Mouse (Mus musculus) urinary bladder, adult 18-20 months (tissue): Measurements from ENCODE around the gene Bcl2l11.

Source experiments
- DNase-seq, 2 experiments: peaks; one replicate each; pipeline ENCODE4 v3.0.0; 2022; ENCODE audit warnings: low spot score in 2 of 2, mixed read lengths in 2 of 2

The Bcl2l11 gene

DNA sequence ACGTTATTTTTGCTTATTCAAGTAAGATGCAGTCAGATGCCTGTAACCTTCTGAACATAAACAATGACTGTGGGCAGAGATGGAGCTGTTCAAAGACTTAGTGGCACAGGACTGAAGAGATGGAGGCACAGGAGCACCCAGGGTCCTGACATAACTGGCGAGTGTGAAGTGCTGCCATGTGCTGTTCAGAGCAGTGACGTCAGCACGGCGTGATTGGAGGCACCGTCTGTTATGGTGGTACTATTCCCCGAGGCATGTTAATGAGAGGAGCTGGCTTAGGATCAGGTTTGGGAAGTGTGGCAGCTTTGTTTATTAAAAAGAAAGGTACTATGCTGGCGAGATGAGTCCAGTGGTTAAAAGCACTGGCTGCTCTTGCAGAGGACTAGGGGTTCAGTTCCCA lies 13.1 kb downstream of the Bcl2l11 start:
- DNase-seq = no peak

DNA sequence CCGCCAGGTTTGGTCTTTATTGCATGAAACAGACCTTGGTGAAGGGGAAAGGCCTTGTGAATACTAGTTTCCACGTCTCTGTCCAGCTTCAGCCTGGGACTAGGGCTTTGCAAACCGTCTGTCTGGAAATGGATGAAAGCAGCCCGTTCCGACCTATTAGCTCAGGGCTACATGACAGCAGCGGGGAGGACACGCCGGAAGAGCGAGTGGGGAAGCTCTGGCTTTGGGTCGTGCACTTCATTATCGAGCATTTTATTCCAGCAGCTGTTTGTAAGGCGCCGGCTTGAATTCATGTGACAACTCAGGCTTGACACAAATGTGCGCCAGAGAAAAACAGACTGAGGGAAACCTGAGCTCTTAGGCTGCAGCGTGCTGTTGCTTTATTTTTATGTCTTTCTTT lies 13.9 kb downstream of the Bcl2l11 start:
- DNase-seq = no peak

DNA sequence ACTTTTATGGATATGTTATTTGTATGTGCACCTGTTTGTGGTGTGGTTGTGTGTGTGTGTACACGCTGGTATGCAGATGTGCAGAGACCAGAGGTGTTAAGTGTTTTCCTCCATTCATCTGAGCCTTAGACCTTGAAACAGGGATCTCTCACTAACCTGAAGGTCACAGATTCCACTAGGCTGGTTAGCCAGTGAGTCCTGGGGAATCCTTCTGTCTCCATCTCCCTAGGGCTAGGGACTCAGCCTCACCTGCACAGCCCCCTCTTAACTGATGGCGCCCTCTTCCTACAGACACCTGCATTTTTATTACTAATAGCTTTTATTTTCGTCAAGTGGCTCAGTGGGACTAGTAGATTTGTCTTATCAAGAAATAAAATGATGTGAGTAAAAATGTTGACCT lies 14.3 kb downstream of the Bcl2l11 start:
- DNase-seq = no peak

DNA sequence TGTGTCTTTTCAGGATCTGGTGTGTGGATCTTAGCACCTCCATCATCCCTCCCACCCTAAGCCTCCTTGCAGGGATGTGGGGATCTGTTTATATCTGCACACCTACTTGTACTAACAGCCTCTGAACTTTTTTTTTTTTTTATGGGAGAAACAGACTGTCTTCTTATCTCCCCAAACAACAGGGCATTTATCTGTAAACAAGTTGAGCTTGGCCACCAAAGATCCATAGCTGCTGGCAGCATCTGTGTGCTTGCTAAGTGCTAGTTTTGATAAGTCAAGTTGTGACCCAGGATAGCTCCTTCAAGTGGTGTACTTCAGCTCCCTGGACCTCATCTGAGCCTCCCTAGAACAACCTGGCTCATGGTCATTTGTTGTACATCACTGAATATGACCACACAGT lies 18.2 kb downstream of the Bcl2l11 start:
- DNase-seq = no peak

DNA sequence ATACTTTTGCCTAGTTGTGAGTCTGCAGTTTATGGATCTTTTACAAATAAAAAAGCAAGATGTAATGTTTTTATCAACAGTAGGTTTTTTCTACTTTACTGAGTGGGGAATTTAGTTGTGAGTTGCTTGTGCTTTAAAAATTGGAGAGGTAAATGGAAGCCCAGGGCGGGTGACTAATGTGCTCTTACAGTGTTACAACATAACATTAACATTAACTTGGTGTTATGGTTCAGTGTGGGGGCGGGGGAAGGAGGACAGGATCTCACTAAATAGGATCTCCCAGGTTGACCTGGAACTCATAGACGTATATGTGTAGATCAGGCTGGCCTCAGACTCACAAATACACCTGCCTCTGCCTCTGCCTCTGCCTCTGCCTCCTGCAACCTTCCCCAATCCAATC lies 19.6 kb downstream of the Bcl2l11 start:
- no peak for DNase-seq

DNA sequence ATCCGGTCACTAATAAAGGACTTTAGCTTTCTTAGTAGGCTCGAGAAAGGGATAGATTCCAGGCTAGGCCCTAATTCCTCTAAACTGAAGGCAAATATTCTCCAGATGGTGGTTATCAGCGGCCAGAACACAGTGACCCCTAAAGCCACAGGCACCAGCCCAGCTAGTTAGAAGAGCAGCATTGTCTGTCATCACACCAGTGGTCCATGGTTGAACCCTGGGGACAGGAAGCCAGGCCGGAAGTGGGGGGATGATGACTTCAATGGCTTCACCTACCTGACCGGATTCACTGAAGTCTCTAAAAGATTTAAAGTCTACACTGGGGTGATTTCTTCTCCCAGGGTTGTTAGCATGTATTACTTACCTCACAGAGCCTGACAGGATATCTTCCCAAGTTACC lies 23.8 kb downstream of the Bcl2l11 start:
- no peak for DNase-seq

DNA sequence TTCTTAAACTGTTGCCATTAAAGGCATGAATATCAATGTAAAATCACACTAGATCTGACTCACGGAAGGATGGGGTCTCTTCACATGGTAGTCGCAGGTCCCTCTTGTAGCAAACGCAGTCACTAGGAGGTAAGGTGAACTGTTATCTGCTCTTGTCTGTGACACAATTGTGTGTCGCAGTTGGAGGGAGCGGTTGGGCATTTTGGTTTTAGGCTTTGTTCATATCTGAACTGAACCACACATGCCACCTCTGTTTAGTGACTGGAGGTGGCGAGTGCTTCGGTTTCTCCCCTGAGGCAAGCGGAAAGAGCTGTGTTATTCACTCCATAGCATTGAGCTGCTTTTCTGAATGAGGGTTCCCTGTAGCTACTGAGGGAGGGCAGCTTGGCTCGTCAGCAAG lies 26.4 kb downstream of the Bcl2l11 start:
- no peak for DNase-seq

DNA sequence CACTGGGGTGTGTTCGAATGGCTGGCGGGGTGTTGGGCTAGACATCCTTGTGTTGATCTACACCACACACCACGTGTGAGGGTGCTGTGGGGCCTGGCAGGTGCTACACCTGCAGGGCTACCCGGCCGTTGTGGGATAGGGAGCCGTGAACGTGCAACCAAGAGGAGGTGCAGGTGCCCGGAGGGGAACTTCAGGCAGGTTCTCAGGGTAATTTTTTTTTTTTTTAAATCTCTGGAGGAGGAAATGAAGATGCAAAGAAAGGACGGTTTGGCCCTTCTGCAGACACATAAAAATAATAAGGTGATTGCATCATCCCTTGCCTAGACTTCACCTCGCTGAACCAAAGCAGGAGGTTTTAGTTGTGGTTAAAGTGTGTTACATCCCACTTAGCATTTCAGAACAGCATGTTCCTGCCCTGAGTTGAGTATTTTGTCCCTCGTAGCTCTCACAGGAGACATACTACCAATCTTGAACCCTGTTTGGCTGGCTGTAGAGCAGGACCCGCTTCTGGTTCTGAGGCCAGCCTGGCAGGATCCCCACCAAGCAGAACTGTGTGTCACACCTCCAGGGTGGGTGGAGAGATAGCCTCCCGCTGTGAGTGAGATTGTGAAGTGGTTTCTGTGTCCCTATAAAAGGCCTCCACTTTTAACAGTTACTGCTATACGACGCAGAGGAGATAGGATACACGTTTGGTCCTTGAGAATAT lies 27.2 kb downstream of the Bcl2l11 start:
- no peak for DNase-seq

DNA sequence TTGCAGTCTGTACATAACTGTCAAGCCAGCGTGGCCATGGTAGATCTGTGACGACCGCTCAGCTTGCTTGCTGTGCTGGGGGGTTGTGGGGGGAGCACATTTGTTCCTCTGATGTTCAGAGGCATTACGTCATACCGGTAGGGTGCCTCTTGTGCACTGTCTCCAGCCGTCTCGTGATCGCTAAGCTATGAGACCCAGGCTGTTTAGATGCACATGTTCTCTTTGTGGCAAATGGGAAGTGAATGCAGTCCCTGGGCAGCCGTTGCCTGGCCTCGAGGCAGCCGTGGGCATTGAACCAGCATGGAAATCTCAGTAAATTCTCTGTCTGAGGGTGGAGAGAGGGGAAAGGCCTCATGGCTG lies 27.7 kb downstream of the Bcl2l11 start:
- DNase-seq = no peak

DNA sequence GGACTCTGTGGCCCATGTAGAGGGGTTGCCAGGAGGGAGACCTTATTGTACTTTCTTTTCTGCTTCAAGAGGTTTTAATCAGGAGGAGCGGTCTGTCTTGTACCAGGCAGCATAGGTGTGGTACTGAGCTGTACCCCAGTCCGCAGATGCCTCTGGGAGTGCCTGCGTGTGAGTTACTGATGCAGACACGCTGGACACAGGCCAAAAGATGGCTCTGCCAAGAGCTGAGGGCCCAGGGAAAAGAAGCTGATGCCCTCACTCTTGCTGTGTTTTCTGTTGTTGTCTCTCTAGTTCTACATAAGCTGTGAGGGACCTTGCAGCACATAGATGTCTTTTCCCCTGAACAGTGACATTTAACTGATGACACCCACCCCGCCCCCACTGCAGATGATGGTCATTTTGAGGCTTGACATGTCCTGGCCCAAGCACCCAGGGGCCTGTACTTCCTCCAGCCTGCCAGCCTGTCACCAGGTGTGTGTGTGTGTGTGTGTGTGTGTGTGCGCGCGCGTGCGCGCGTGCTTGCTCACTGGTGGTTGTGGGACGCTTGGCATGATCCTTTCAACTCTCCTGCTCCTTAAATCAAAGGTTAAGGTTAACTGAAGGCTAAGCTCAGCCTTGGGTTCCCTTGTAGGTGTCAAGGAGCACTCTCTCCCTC lies 29.7 kb downstream of the Bcl2l11 start:
- DNase-seq = no peak

DNA sequence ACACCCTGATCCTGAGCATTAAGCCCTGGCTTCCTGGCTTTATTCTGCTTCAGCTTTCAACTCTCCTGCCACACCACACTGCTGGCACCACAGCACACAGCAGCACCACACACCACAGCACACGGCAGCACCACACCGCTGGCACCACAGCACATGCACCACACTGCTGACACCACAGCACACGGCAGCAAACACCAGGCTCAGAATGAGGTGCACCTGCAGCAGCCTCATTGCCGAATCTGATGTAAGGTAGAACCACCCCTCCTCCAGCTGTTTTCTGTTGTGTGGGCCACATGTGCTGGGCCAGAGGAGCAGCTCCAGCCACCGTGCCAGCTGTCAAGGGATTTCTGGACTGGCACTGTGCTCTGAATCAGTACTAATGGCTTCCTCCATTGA lies 30.2 kb downstream of the Bcl2l11 start:
- no peak for DNase-seq

DNA sequence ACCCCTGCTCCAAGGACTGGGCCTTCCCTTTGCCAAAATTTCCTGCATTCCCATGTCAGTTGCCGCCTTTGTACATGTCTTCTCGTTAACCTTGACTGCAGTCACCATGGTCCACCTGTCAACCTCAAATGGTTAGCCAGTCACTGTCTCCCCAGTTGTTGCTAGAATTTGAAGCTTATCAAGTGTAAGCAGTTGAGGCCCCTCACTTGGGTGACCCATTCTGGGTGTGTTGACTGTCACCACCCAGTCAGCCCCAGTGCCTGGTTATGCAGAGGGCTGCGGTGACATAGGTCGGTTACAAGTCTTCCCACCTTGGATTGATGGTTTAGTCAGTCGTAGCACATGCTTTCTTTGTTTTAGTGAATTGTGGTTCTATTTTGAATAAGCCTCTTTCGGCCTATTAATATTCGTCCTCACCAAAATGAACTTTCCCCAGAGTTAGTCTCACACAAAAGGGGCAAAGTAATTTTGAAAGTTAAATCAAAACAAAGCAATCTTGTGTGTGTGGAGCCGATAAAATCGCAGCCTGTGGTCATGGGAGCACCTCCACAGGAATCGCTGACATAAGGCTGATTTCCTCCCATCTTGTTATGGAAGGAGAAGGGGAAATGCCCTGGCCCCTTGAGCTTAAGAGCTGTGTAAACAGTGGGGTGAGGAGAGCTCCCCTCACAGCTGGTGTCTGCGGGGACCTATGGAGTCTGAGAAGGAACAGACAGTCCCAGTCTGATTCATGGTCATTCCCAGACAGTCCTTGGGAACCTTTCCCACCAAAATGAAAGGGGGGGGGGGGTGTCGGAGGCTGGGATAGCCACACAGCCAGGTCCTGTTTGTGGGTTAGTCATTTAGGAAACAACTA lies 30.9 kb downstream of the Bcl2l11 start:
- DNase-seq = no peak

DNA sequence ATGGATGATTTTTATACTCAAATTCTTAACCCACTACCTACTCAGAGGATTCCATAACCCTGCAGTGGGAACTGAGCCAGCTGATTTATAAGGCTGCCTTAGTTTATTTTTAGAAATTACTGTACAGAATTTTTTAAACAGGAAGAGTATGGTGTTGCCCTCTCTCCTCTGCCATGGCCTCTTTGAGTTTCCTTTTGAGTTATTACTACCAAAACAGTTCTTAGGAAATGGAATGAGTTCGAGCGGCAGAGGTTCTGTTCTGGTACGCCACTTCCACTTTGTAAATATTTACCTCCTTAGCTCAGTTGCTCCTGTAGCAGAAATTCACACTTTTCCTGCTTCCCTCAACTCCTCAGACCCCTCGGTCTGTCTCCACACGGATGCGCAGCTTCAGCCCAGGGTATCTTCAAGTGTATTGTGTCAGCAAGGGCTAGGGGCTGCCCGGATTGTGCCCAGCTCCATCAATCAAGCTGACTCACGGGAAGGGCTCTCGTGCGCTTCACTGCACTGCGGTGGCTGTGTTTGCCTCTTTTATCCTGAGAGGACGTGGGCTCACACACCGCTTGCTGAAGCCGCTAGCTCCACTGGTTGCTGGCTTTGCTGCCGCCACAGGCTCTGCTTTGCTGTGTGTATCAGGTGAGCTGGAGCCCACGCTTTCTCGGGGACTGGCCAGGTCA lies 33.0 kb downstream of the Bcl2l11 start:
- DNase-seq = no peak

DNA sequence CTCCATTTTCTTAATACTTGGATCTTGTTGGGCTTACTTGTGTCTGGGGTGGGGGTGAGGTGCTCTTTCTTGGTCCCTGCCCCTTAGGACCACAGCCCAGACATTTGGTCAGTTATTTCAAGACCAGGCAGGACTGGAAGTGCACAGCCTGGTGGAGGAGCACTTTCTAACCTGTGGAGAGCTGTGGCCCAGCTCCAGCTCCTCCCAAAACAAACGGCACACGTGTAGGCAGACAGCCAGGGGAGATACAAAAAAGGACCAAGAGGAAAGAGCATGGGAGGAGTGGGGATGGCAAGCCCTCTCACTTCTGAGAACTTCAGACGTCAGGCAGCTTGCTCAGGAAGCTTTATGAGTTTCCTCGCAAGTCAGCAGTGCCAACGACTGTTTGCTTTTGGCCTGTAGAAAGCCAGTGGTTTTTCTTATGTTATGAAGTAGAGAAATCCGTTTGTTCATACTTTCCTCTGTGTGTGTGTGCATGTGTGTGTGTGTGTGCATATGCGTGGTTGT lies 33.8 kb downstream of the Bcl2l11 start:
- no peak for DNase-seq

DNA sequence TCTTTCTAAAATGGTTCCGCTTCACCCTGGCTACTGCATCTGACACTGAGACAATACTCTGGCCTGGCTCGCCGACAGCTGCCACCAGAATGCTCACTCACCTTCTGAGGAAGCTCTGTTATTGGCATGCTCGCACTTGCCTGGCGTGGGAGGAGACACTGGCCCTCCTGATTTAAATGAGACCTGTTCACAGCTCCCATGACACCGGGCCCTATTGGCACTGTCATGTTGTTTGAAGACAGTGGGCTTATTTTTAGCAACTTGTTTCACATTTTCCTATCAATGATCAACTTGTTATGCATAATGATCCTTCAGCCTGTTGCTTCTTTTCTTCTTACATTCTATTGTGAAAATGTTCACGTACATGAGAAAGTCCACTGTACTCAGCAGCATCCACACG lies 37.3 kb downstream of the Bcl2l11 start:
- DNase-seq = no peak

DNA sequence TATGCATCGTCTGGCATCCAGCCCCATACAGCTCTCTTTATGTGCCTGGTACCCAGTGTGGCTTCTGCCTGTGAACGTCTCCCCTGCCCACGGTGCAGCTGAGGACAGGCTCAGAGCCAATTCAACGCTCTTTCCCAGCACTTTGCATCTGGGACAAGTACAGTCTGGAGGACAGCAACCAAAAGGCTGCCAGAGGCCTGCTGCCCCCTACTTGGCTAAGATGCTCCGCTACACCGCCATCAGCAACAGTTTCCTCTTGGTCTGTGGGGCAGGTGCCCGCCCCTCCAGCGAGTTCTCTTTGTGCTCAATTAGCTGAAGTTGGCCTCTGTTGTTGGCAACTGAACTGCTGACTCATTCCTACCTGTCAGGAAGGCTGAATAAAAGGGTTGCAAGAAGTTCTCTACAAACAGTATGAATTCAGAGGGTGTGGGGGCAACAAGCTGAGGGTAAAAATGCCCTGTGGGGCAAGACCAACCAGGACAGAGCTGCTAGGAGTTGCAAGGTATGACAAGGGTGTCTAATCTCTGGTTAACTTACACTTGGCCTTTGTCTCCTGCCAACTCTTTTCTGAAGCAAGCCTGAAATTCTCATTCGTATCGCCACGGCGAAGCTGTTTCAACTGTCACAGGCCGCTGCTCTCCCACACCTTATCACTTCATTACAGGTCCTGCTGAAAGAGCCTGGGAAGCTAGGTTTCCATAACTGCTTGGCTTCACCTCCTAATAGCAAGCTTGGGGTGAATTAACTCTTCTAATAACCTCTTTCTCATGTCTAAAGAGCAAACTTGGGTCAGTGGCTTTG lies 41.0 kb downstream of the Bcl2l11 start:
- no peak for DNase-seq

DNA sequence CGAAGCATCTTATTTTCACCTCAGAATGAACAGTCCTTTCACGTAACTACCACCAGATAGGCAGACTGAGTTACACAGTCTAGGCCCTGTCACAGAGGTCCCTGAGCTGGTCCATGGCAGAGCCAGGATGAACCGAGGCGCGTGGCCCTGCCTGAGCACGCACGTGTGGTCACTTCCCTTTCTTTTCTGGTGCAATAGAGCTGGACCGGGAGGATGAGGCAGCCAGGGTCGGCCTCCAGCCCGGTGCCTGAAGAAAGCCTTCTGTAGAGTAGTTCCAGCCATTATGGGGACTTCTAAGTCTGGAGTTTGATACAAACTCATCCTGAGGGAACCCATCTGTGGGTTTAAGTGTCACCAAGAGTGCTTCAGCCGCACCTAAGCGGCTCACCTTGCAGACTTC lies 42.1 kb downstream of the Bcl2l11 start:
- no peak for DNase-seq

DNA sequence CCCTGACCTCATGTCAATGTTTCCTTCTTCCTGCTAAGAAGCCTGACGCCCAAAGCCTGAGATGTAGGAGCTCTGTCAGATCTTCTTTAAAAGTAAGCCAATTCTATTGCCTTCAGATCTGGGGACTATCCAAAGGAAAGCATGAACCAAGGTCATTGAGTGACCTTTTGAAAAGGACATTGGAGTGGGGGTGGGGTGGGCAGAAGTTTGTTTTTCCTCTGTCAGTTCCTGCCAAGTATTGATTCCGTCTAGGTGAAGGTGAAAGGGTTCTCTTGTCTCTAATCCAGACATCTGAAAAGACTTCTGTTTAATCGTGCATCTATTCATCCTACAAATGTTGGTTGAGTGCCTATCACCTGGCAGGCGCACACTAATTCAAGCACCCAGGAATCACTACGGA lies 43.6 kb downstream of the Bcl2l11 start:
- no peak for DNase-seq

DNA sequence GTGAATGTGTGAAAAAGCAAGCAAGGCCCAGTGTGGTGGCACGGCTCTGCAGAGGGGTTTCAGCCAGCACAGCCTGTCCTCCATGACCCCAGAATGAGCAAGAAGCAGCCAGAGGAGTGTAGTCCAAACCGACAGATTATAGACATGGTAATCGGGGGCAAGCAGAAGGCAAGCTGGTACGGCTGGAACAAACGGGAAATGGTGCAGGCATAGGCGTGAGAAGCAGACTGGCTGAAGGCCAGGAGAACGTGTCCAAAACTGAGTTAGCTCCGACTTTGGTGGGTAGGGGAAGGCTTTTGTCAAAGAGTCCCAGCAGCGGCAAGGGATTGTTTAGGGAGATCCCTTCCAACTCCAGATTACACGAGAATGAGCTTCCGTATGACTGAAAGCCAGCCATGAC lies 44.1 kb downstream of the Bcl2l11 start:
- DNase-seq = no peak

DNA sequence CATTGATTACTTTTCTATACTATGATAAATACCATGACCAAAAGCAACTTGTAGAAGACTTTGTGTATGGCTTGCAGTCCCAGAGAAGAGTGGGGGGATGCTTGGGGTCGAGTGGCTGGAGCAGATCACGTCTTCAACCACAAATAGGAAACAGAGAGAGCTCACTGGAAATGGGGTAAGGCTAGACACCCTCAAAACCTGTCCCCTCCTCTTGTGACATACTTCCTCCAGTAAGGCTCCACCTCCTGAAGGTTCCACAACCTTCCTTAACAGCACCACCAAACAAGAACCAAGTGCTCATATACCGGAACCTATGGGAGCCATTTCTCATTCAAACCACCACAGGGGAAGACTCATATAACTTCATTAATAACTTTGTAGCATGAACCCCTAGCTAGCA lies 44.8 kb downstream of the Bcl2l11 start:
- DNase-seq = no peak

DNA sequence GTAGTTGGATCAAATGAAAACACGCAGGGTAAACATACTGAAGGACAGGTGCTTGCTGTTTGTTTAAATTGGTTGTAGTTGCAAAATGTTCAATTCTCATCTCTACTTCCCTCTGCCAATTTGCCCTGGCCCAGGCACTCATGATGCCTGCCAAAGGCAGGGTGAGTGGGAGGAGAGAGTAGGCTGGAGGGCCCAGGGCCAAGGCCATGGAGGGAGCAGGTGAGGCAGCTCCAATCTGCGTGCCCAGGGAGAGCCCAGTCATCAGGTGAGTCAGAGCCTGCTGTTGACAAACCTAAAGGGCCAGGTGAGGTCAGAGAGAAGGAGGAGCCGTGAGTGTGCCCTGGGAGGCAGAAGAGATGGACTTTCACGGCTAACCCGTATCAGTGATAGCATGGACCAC lies 46.4 kb downstream of the Bcl2l11 start:
- peak; percentile 39 to 82 for DNase-seq
